Comparison of ENCODE assay signal across 8 mouse cellular contexts in the genomic region with DNA sequence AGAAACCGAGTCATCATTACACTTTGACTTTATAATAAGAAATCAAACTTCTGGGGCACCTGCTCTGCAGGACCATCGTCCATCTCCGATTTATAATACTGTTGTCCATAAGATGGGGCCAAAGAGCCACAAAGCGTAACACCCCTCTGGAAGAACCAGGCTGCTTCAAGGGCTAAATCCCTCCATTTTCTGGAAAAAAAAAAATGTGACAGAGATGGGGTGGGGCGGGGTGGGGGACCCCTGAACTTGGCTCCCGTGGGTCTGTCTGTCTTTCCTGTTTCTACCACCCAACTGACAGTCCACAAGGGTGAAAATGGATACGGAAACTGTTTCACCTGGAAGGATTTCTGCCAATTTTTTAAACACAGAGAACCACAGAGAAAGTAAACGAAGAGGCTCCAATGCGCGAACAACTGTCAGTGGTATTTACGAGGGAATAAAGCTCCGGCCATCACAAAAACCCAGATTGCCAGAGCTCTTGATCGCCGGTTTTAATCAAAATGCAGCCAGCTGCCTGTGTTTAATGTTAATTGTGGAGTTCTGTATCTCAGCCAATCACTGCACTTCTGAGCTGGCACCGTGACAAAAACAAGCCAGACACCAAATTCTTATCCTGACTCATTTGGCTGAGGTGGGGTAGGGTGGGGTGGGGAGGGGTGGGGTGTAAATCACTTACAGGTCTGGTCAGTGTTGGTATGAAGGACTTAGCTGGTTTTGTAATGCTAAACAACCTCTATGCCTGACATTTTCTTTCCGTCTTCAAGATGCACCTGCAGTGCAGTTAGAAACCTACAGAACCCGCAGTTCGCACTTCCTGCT.
DNase-seq lines count a peak whose midpoint lies in the region; ATAC-seq and TF ChIP-seq lines count a peak whose summit lies in the region.

No protein-coding gene starts in this region.

- peak; percentile 79 for ATAC-seq in forebrain, embryonic 13.5 days
- peak; percentile 55; the same call in 1 of the 2 replicates for ATAC-seq in hindbrain, embryonic 15.5 days (ENCODE audit: low FRiP score, low read depth)

- no peaks in the 10 kb centered on the region for H3K36me3 ChIP-seq in ES-E14 (ENCODE audit: control insufficient read depth, insufficient read depth, low read length, poor library complexity, severe bottlenecking)
- H3K36me3 ChIP-seq in forebrain, embryonic 13.5 days (ENCODE audit: poor library complexity, severe bottlenecking) = no peaks in the 10 kb centered on the region
- no peaks in the 10 kb centered on the region for H3K36me3 ChIP-seq in hindbrain, embryonic 15.5 days

- H3K9ac ChIP-seq in ES-E14 (ENCODE audit: insufficient read depth, low read depth, low read length, poor library complexity, severe bottlenecking) = no peak overlapping the region
- H3K9ac ChIP-seq in forebrain, embryonic 13.5 days = peak overlapping the region; percentile 46; the same call in 1 of the 2 replicates
- H3K9ac ChIP-seq in hindbrain, embryonic 15.5 days = no peak overlapping the region; the same call in 1 of the 2 replicates

- in situ Hi-C loops in ES-E14 (cut with MboI; ENCODE audit: low sequenced_read_pairs in 2 of 2, unreplicated experiment in 2 of 2) = loop anchor here in 1 of 2 experiments (5.0 to 10.0 kb wide), 2 partner anchors 268 to 336 kb away; no protein-coding TSS in a partner anchor

- H3K4me3 ChIP-seq in ES-E14 (ENCODE audit: insufficient read depth in 1 of 2, low read depth in 1 of 2, low read length in 2 of 2, poor library complexity in 1 of 2, severe bottlenecking in 1 of 2) = peak overlapping the region in 1 of 2 experiments; percentile 39; a peak in 1 of 4 replicates
- peak overlapping the region; percentile 36 for H3K4me3 ChIP-seq in forebrain, embryonic 13.5 days
- peak overlapping the region; percentile 37 for H3K4me3 ChIP-seq in hindbrain, embryonic 15.5 days

- WGBS in forebrain, embryonic 13.5 days = 4% methylated on average over 18 of the region's 18 CpGs
- WGBS in hindbrain, embryonic 15.5 days = 6% methylated on average over 18 of the region's 18 CpGs

- no peak overlapping the region for H3K27ac ChIP-seq in ES-E14 (ENCODE audit: insufficient read depth, low read depth, low read length, poor library complexity, severe bottlenecking)
- peak overlapping the region; percentile 84 for H3K27ac ChIP-seq in forebrain, embryonic 13.5 days
- no peak overlapping the region for H3K27ac ChIP-seq in hindbrain, embryonic 15.5 days (replicated peaks)

- H3K27me3 ChIP-seq in forebrain, embryonic 13.5 days = 0 out of 2 replicates have a peak, but pooled peaks cover 8% of the 10 kb centered on the region
- H3K27me3 ChIP-seq in hindbrain, embryonic 15.5 days = peaks cover 8% of the 10 kb centered on the region; the same call in 1 of the 2 replicates

- H3K9me3 ChIP-seq in ES-E14 (ENCODE audit: control insufficient read depth, insufficient read depth, low read depth, low read length) = no peaks in the 10 kb centered on the region
- no peaks in the 10 kb centered on the region for H3K9me3 ChIP-seq in forebrain, embryonic 13.5 days (replicated peaks)
- H3K9me3 ChIP-seq in hindbrain, embryonic 15.5 days = no peaks in the 10 kb centered on the region

- DNase-seq in ES-E14 (ENCODE audit: low read depth, low spot score) = no peak
- peak; percentile 58 for DNase-seq in adrenal gland, postnatal 36 days
- peak; percentile 50 to 69 for DNase-seq in left cerebral cortex, adult 18-20 months (ENCODE audit: low spot score in 2 of 2)
- DNase-seq in lung, postnatal 25 days (ENCODE audit: low spot score) = peak; percentile 40
- DNase-seq in right cerebral cortex, postnatal 25 days = peak; percentile 60
- no peak for DNase-seq in spleen, postnatal 4 days (ENCODE audit: low spot score in 2 of 2)

- H3K4me1 ChIP-seq in ES-E14 (ENCODE audit: control insufficient read depth in 2 of 2, insufficient read depth in 2 of 2, low read length in 2 of 2, poor library complexity in 1 of 2) = peaks cover 0 to 8% of the 10 kb centered on the region in 2 experiments; a peak in 2 of 4 replicates
- H3K4me1 ChIP-seq in forebrain, embryonic 13.5 days = peaks cover 34% of the 10 kb centered on the region
- peaks cover 22% of the 10 kb centered on the region for H3K4me1 ChIP-seq in hindbrain, embryonic 15.5 days (replicated peaks)

- H3K4me2 ChIP-seq in forebrain, embryonic 13.5 days = peak overlapping the region; percentile 66
- peak overlapping the region; percentile 80 for H3K4me2 ChIP-seq in hindbrain, embryonic 15.5 days

TF ChIP-seq in ES-E14, 5 proteins besides CTCF, POLR2A, EP300 and RAD21:
- peak; percentile 55; the same call in 1 of the 2 replicates for TF ChIP-seq ZC3H11A (IDR thresholded peaks at IDR 0.05; ENCODE audit: borderline replicate concordance, low read depth, low read length)
- TF ChIP-seq MAFK (IDR thresholded peaks at IDR 0.05; ENCODE audit: insufficient read depth, low read depth, low read length) = no peak
- no peak for TF ChIP-seq ZNF384 (IDR thresholded peaks at IDR 0.05; ENCODE audit: low read depth, low read length)

Comparison
In these comparisons a context has a peak if more than half of its experiments do, and no peak if none do; other contexts are left out.
1. DNase-seq: peak in adrenal gland, postnatal 36 days (2 of 2), left cerebral cortex, adult 18-20 months (2 of 2), lung, postnatal 25 days (single experiment) and right cerebral cortex, postnatal 25 days (single experiment); none in ES-E14 (single experiment) and spleen, postnatal 4 days (0 of 2).